ENCODE assay signal across 8 mouse cellular contexts in genomic region chr5:76304452-76305341, GRCm38 (mm10). TPM values are rescaled to one million over a fixed set of nuclear protein-coding genes. Genes with fewer than 3 reads are reported as not detected.
DNase-seq lines count a peak whose midpoint lies in the region; ATAC-seq and TF ChIP-seq lines count a peak whose summit lies in the region.

Gene Clock, minus strand, starts transcription at chr5:76304792.

- peak; percentile 47 for DNase-seq in c-Kit-positive CD71-positive TER-119-negative erythroid progenitor cells, embryonic 14.5 days (ENCODE audit: low read depth)
- DNase-seq in forebrain, embryonic 14.5 days (ENCODE audit: low spot score), result peak; percentile 94
- peak; percentile 93 to 94 for DNase-seq in heart, postnatal 10 days
- peak; percentile 91 for DNase-seq in layer of hippocampus, adult 11-12 months (ENCODE audit: low spot score)
- DNase-seq in liver, postnatal 0 days, result peak; percentile 86
- DNase-seq in telencephalon, adult 2 months (ENCODE audit: low read depth, low spot score), result peak; percentile 74

- TF ChIP-seq EP300 in liver, postnatal 0 days (IDR thresholded peaks at IDR 0.05; ENCODE audit: low read depth), result no peak

- H3K27me3 ChIP-seq in E14TG2a.4 (ENCODE audit: insufficient read depth, low read length), result no peaks in the 10 kb centered on the region
- no peaks in the 10 kb centered on the region for H3K27me3 ChIP-seq in forebrain, embryonic 14.5 days (replicated peaks; ENCODE audit: control insufficient read depth, insufficient read depth, low read length)
- peaks cover 6% of the 10 kb centered on the region; the same call in 1 of the 2 replicates for H3K27me3 ChIP-seq in liver, postnatal 0 days (ENCODE audit: insufficient read depth, low read length)
- H3K27me3 ChIP-seq in neural tube, embryonic 13.5 days, result no peaks in the 10 kb centered on the region

- 0% methylated on average over 85 of the region's 104 CpGs for WGBS in forebrain, embryonic 14.5 days
- under 1% methylated on average over 84 of the region's 104 CpGs for WGBS in liver, postnatal 0 days (ENCODE audit: insufficient replicate concordance)
- WGBS in neural tube, embryonic 13.5 days, result under 1% methylated on average over 97 of the region's 104 CpGs

- H3K4me2 ChIP-seq in forebrain, embryonic 14.5 days (ENCODE audit: low read length), result peak within 1 kb of the TSS; percentile 81
- H3K4me2 ChIP-seq in liver, postnatal 0 days (ENCODE audit: low read depth, low read length), result peak within 1 kb of the TSS; percentile 93
- H3K4me2 ChIP-seq in neural tube, embryonic 13.5 days, result peak within 1 kb of the TSS; percentile 73

- no peaks in the 10 kb centered on the region for H3K9me3 ChIP-seq in E14TG2a.4 (ENCODE audit: low read length)
- no peaks in the 10 kb centered on the region for H3K9me3 ChIP-seq in forebrain, embryonic 14.5 days (replicated peaks; ENCODE audit: control insufficient read depth, low read length)
- no peaks in the 10 kb centered on the region for H3K9me3 ChIP-seq in liver, postnatal 0 days (ENCODE audit: low read length)
- no peaks in the 10 kb centered on the region for H3K9me3 ChIP-seq in neural tube, embryonic 13.5 days

- H3K27ac ChIP-seq in forebrain, embryonic 14.5 days (ENCODE audit: low read depth, low read length), result peak within 1 kb of the TSS; percentile 96
- H3K27ac ChIP-seq in liver, postnatal 0 days (ENCODE audit: low read depth), result peak within 1 kb of the TSS; percentile 97
- H3K27ac ChIP-seq in neural tube, embryonic 13.5 days (replicated peaks), result peak within 1 kb of the TSS; percentile 98

- H3K9ac ChIP-seq in forebrain, embryonic 14.5 days (ENCODE audit: low read length), result peak within 1 kb of the TSS; percentile 93
- peak within 1 kb of the TSS; percentile 88 for H3K9ac ChIP-seq in liver, postnatal 0 days (replicated peaks)
- H3K9ac ChIP-seq in neural tube, embryonic 13.5 days, result peak within 1 kb of the TSS; percentile 97

- intact Hi-C loops in heart, postnatal 10 days (cut with DNase I), result loop anchor here (5.0 to 10.0 kb wide), 3 partner anchors 162 to 440 kb away; partner anchors contain the start of gene Srd5a3

- no peak for TF ChIP-seq CTCF in E14TG2a.4 (conservative IDR thresholded peaks at IDR 0.05; ENCODE audit: low read length)
- TF ChIP-seq CTCF in liver, postnatal 0 days (IDR thresholded peaks at IDR 0.05; ENCODE audit: low read depth), result no peak

- H3K36me3 ChIP-seq in E14TG2a.4 (ENCODE audit: insufficient read depth, low read length), result peaks cover 9% of the 10 kb centered on the region; the same call in 1 of the 2 replicates
- no peaks in the 10 kb centered on the region for H3K36me3 ChIP-seq in forebrain, embryonic 14.5 days (ENCODE audit: control insufficient read depth, insufficient read depth, low read length)
- H3K36me3 ChIP-seq in liver, postnatal 0 days (replicated peaks; ENCODE audit: insufficient read depth, low read length), result no peaks in the 10 kb centered on the region
- H3K36me3 ChIP-seq in neural tube, embryonic 13.5 days, result no peaks in the 10 kb centered on the region

- peak; percentile 91 for ATAC-seq in forebrain, embryonic 14.5 days
- ATAC-seq in liver, postnatal 0 days, result peak; percentile 78
- peak; percentile 92 for ATAC-seq in neural tube, embryonic 13.5 days (ENCODE audit: low read depth)

- peak within 1 kb of the TSS; percentile 94 for H3K4me3 ChIP-seq in E14TG2a.4 (replicated peaks; ENCODE audit: low read length)
- peak within 1 kb of the TSS; percentile 98 for H3K4me3 ChIP-seq in forebrain, embryonic 14.5 days (ENCODE audit: low read depth, low read length)
- H3K4me3 ChIP-seq in liver, postnatal 0 days (ENCODE audit: low read depth, low read length), result peak within 1 kb of the TSS; percentile 94
- H3K4me3 ChIP-seq in neural tube, embryonic 13.5 days, result peak within 1 kb of the TSS; percentile 96

- H3K4me1 ChIP-seq in E14TG2a.4 (replicated peaks; ENCODE audit: low read depth, low read length), result peaks cover 25% of the 10 kb centered on the region
- H3K4me1 ChIP-seq in forebrain, embryonic 14.5 days (ENCODE audit: control insufficient read depth, insufficient read depth, low read length), result peaks cover 10% of the 10 kb centered on the region
- peaks cover 3% of the 10 kb centered on the region; the same call in 1 of the 2 replicates for H3K4me1 ChIP-seq in liver, postnatal 0 days (ENCODE audit: insufficient read depth)
- peaks cover 38% of the 10 kb centered on the region for H3K4me1 ChIP-seq in neural tube, embryonic 13.5 days (replicated peaks)

RNA-seq across cellular contexts. Expression of gene Clock, which starts in this region (rescaled TPM):
- polyA plus RNA-seq in forebrain, embryonic 14.5 days (2014; fragmentation: Nextera tagmentation; extraction: Ambion mirVana), result 8.2 and 13.6 TPM in 2 replicates
- 10 to 100 TPM; 36.8 to 39.4 TPM for total RNA-seq in heart, postnatal 10 days (2021)
- 2.3 and 3.6 TPM in 2 replicates for polyA plus RNA-seq in liver, postnatal 0 days (2015; fragmentation: Nextera tagmentation; extraction: Ambion mirVana)
- polyA plus RNA-seq in neural tube, embryonic 13.5 days (2015; fragmentation: Nextera tagmentation; extraction: Ambion mirVana), result 13.0 and 13.6 TPM in 2 replicates

Comparison
In these comparisons a context has a peak if more than half of its experiments do, and no peak if none do; other contexts are left out.
1. Peak in every context shown above with its lines: DNase-seq, ATAC-seq, H3K4me3 ChIP-seq and H3K27ac ChIP-seq.